Mouse (Mus musculus) 3T3-L1 (cell line): ENCODE results near the gene Mrpl49.

ENCODE experiments used
- DNase-seq: peaks from one replicate; pipeline ENCODE4 v3.0.0-alpha.2; 2015; ENCODE audit warnings: low read depth, low spot score

Gene Mrpl49

GRCm38 (mm10) chr19:6037695-6038094 is 19.9 kb downstream of the Mrpl49 start:
- DNase-seq, result no peak

- DNase-seq, result no peak
These were observed 21.5 kb downstream of the Mrpl49 start for GRCm38 (mm10) chr19:6035966-6036585.

GRCm38 (mm10) chr19:6030520-6031280 is 26.9 kb downstream of the Mrpl49 start:
- DNase-seq, result no peak

DNA sequence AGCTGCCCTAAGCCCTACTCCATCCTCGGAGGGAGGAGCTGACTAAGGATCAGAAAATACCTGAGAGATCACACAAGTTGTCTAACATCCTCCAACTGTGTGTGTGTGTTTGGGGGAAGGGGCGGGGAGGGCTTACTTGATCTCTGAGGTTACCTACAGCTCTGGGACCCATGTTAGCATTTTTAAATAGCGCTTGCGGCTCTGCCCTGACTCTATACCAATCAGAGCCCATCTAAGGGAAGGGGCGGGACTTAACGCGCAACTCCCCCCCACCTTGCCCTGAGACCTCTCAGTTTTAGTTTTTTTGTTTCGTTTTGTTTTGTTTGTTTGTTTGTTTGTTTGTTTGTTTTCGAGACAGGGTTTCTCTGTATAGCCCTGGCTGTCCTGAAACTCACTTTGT is 28.2 kb downstream of the Mrpl49 start:
- DNase-seq, result no peak

GRCm38 (mm10) chr19:6028991-6029390 is 28.6 kb downstream of the Mrpl49 start:
- DNase-seq, result peak; percentile 80

GRCm38 (mm10) chr19:6023930-6024329 is 33.7 kb downstream of the Mrpl49 start:
- DNase-seq, result no peak

- DNase-seq, result no peak
These were observed 34.5 kb downstream of the Mrpl49 start for GRCm38 (mm10) chr19:6023059-6023458.

DNA sequence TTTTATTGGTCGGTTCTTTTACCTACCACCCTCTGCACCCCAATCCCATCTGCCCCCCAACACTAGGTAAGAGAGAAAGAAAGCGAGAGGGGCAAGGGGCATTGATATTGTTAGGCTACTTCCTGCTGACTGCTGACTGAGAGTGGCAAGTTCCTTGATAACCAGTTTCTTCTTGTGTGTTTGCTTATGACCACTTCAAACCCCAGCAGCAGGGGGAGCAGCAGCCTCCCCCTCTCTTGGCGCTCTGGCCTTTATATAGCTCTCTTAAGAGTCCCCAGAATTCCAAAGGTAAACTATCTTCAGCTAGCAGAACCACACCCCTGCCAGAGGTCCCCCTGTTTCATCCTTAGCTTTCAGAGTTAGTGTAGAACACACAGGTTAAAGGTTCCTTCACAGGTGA is 37.3 kb downstream of the Mrpl49 start:
- peak; percentile 43 for DNase-seq

DNA sequence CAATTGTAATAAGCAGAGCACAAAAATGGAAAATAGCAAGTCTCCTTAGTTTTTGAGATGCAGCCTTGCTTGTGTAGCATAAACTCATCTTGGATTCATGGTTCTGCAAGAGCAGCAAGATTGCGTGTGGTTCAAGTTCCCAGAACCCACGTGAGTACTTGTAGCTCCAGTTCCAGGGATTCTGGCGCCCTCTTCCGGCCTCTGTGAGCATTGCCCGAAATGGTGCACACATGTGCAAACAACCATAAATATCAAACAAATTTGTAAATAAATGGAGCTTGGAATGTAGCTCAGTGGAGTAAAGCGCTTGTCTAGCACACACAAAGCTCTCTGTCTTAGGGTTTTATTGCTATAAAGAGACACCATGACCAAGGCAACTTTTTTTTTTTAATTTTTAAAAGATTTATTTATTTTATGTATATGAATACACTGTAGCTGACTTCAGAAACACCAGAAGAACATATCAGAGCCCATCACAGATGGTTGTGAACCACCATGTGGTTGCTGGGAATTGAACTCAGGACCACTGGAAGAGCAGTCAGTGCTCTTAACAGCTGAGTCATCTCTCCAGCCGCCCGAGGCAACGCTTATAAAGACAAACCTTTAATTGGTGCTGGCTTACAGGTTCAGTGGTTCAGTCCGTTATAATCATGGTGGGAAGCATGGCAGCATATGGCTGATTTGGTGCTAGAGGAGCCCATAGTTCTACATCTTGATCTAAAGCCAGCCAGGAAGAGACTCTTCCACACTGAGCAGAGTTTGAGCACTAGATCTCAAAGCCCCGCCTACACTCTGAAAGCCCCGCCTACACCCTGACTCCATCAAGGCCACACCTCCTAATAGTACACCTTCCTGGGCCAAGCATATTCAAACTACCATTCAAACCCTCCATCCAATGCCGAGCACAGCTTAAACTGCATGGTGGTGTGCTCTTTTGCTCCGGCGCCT is 39.2 kb downstream of the Mrpl49 start:
- peak; percentile 98 for DNase-seq

- peak; percentile 67 for DNase-seq
These were observed 41.1 kb downstream of the Mrpl49 start for GRCm38 (mm10) chr19:6016532-6016931.

- DNase-seq, result peak; percentile 78
These were observed 41.9 kb downstream of the Mrpl49 start, which contains the start of gene Capn1 for GRCm38 (mm10) chr19:6015511-6016315. TSS of gene Capn1 (minus strand) at chr19:6015897.

DNA sequence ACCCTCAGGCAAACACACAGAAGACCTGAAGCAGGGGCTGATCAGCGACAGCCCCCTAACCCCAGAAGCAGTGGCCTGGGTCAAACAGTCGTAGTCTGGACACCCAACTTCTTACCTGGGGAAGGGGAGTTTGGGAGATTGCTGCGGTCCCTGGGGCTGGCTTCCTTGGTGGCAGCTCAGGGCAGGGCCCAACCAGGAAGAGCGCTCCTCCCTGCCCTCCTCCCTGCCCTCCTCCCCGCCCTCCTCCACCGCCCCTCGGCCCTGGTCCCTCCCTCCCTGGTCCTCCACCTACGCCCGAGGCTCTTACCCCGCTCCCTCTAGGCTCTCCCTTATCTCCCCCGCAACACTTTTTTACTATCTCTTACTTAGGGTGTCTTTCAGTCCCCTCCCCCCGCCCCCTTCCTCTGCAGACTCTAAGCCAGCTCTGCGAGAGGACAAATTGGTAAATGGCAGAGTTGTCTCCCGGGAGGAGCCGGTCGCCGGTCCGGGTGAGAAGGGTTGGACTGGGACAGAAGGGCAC is 42.5 kb downstream of the Mrpl49 start:
- DNase-seq, result peak; percentile 66

GRCm38 (mm10) chr19:6013691-6014090 is 43.9 kb downstream of the Mrpl49 start:
- DNase-seq, result no peak

DNA sequence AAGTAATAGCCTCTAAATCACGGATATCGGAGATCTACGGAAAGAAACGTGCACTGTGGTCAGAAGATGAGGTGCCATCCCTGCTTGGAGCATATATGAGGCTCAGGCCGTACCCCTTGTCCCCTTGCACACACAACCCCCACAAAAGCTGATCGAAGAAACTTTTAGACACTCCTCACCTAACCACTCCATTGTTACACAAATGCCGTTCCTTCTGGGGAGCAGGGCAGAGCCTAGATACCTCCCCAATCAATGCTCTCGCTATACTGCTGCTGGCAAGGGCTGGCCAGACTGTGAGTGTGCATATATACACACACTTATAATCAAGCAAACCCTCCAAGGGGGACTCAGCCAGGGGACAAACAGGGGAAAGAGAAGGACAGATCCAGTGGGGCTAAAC is 48.4 kb downstream of the Mrpl49 start:
- DNase-seq, result no peak

DNA sequence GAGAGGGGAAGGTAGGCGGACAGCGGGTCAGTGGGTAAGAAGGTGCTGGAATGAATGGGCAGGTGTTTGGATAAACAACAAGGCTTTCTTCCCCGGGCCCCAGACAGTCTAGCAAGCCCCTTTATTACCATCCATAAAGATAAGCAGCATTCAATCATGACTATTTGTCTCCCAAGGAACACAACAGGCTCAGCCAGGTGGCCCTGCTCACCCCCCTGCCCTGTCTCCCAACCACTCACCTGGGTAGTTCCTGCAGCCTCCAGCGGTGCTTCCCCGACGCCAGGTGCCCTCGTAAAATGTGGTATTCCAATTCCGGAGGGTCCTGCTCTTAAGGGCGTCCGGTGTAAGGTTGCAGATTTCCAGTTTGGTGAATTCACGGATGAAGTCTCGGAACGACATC is 50.6 kb downstream of the Mrpl49 start:
- no peak for DNase-seq

GRCm38 (mm10) chr19:6005541-6005940 is 52.0 kb downstream of the Mrpl49 start:
- DNase-seq, result peak; percentile 39
